Mouse (Mus musculus): Measurements from ENCODE around the gene St13. TPM values are rescaled to one million over a fixed set of nuclear protein-coding genes. Genes with fewer than 3 reads are reported as not detected.

St13 gene
- polyA plus RNA-seq (2015; fragmentation: Nextera tagmentation; extraction: Ambion mirVana) = 192 and 194 TPM in 2 replicates

- Histone ChIP-seq H3K4me2 (replicated peaks; ENCODE audit: low read depth, low read length) (peak within 1 kb of the TSS; percentile 67), H3K9me3 (ENCODE audit: low read length) (no peaks in the 10 kb centered on the region), H3K27me3 (ENCODE audit: insufficient read depth, low read length) (no peaks in the 10 kb centered on the region), H3K9ac (replicated peaks; ENCODE audit: low read length) (peak within 1 kb of the TSS; percentile 92), H3K4me1 (ENCODE audit: insufficient read depth, low read length) (peaks cover 33% of the 10 kb centered on the region), H3K4me3 (ENCODE audit: low read length) (peak within 1 kb of the TSS; percentile 86), H3K36me3 (ENCODE audit: insufficient read depth, low read length) (no peaks in the 10 kb centered on the region), H3K27ac (ENCODE audit: low read length) (peak within 1 kb of the TSS; percentile 97)
- peak; percentile 100 for ATAC-seq (ENCODE audit: low FRiP score, low TSS enrichment)
- under 1% methylated on average over 50 of the region's 50 CpGs for WGBS
Measured at GRCm38 (mm10) chr15:81399638-81400315, at the start of gene St13, which contains the start of gene Xpnpep3. TSS of gene St13 (minus strand) at chr15:81400077. TSS of gene Xpnpep3 (plus strand) at chr15:81400138.

GRCm38 (mm10) chr15:81448463-81448862, 48.6 kb upstream of the St13 start:
- H3K4me1 ChIP-seq (ENCODE audit: insufficient read depth, low read length) = no peaks in the 10 kb centered on the region
- WGBS = 48% methylated on average over 3 of the region's 3 CpGs
- H3K9me3 ChIP-seq (ENCODE audit: low read length) = no peaks in the 10 kb centered on the region
- no peak overlapping the region for H3K4me2 ChIP-seq (replicated peaks; ENCODE audit: low read depth, low read length)
- H3K4me3 ChIP-seq (ENCODE audit: low read length) = no peak overlapping the region
- ATAC-seq (ENCODE audit: low FRiP score, low TSS enrichment) = no peak
- H3K27me3 ChIP-seq (ENCODE audit: insufficient read depth, low read length) = no peaks in the 10 kb centered on the region
- peaks cover 21% of the 10 kb centered on the region for H3K36me3 ChIP-seq (ENCODE audit: insufficient read depth, low read length)
- H3K27ac ChIP-seq (ENCODE audit: low read length) = no peak overlapping the region
- H3K9ac ChIP-seq (replicated peaks; ENCODE audit: low read length) = no peak overlapping the region

- Histone ChIP-seq H3K4me1 (ENCODE audit: insufficient read depth, low read length) (no peaks in the 10 kb centered on the region), H3K9me3 (ENCODE audit: low read length) (no peaks in the 10 kb centered on the region)
- no peak for ATAC-seq (ENCODE audit: low FRiP score, low TSS enrichment)
Measured at GRCm38 (mm10) chr15:81439236-81439635, 39.4 kb upstream of the St13 start.

GRCm38 (mm10) chr15:81438345-81438744, 38.5 kb upstream of the St13 start:
- no peaks in the 10 kb centered on the region for H3K27me3 ChIP-seq (ENCODE audit: insufficient read depth, low read length)
- H3K4me2 ChIP-seq (replicated peaks; ENCODE audit: low read depth, low read length) = no peak overlapping the region
- H3K9ac ChIP-seq (replicated peaks; ENCODE audit: low read length) = no peak overlapping the region
- ATAC-seq (ENCODE audit: low FRiP score, low TSS enrichment) = no peak
- no peak overlapping the region for H3K4me3 ChIP-seq (ENCODE audit: low read length)
- H3K9me3 ChIP-seq (ENCODE audit: low read length) = no peaks in the 10 kb centered on the region
- H3K4me1 ChIP-seq (ENCODE audit: insufficient read depth, low read length) = no peaks in the 10 kb centered on the region
- WGBS = 97% methylated on average over 1 of the region's 1 CpGs
- H3K36me3 ChIP-seq (ENCODE audit: insufficient read depth, low read length) = peaks cover 10% of the 10 kb centered on the region
- H3K27ac ChIP-seq (ENCODE audit: low read length) = no peak overlapping the region

More at GRCm38 (mm10) chr15:81439236-81439635, 39.4 kb upstream of the St13 start:
- H3K9ac ChIP-seq (replicated peaks; ENCODE audit: low read length) = no peak overlapping the region
- H3K27me3 ChIP-seq (ENCODE audit: insufficient read depth, low read length) = no peaks in the 10 kb centered on the region
- no peak overlapping the region for H3K4me3 ChIP-seq (ENCODE audit: low read length)
- no peak overlapping the region for H3K4me2 ChIP-seq (replicated peaks; ENCODE audit: low read depth, low read length)
- H3K36me3 ChIP-seq (ENCODE audit: insufficient read depth, low read length) = peaks cover 10% of the 10 kb centered on the region
- no peak overlapping the region for H3K27ac ChIP-seq (ENCODE audit: low read length)

- H3K4me3 ChIP-seq (ENCODE audit: low read length) = no peak overlapping the region
- ATAC-seq (ENCODE audit: low FRiP score, low TSS enrichment) = no peak
- 79% methylated on average over 1 of the region's 1 CpGs for WGBS
- H3K27ac ChIP-seq (ENCODE audit: low read length) = no peak overlapping the region
- no peak overlapping the region for H3K4me2 ChIP-seq (replicated peaks; ENCODE audit: low read depth, low read length)
- no peaks in the 10 kb centered on the region for H3K9me3 ChIP-seq (ENCODE audit: low read length)
- H3K4me1 ChIP-seq (ENCODE audit: insufficient read depth, low read length) = no peaks in the 10 kb centered on the region
- H3K9ac ChIP-seq (replicated peaks; ENCODE audit: low read length) = no peak overlapping the region
- H3K27me3 ChIP-seq (ENCODE audit: insufficient read depth, low read length) = no peaks in the 10 kb centered on the region
- peaks cover 14% of the 10 kb centered on the region; the same call in 1 of the 2 replicates for H3K36me3 ChIP-seq (ENCODE audit: insufficient read depth, low read length)
Measured at GRCm38 (mm10) chr15:81431195-81431594, 31.3 kb upstream of the St13 start.

GRCm38 (mm10) chr15:81427947-81428346, 28.1 kb upstream of the St13 start:
- H3K4me3 ChIP-seq (ENCODE audit: low read length) = no peak overlapping the region
- H3K27me3 ChIP-seq (ENCODE audit: insufficient read depth, low read length) = no peaks in the 10 kb centered on the region
- 95% methylated on average over 2 of the region's 2 CpGs for WGBS
- no peak overlapping the region for H3K9ac ChIP-seq (replicated peaks; ENCODE audit: low read length)
- H3K4me2 ChIP-seq (replicated peaks; ENCODE audit: low read depth, low read length) = no peak overlapping the region
- no peak for ATAC-seq (ENCODE audit: low FRiP score, low TSS enrichment)
- H3K27ac ChIP-seq (ENCODE audit: low read length) = no peak overlapping the region
- peaks cover 14% of the 10 kb centered on the region; the same call in 1 of the 2 replicates for H3K36me3 ChIP-seq (ENCODE audit: insufficient read depth, low read length)
- no peaks in the 10 kb centered on the region for H3K4me1 ChIP-seq (ENCODE audit: insufficient read depth, low read length)
- H3K9me3 ChIP-seq (ENCODE audit: low read length) = no peaks in the 10 kb centered on the region

- peaks cover 10% of the 10 kb centered on the region; the same call in 1 of the 2 replicates for H3K36me3 ChIP-seq (ENCODE audit: insufficient read depth, low read length)
- no peaks in the 10 kb centered on the region for H3K4me1 ChIP-seq (ENCODE audit: insufficient read depth, low read length)
- H3K4me2 ChIP-seq (replicated peaks; ENCODE audit: low read depth, low read length) = no peak overlapping the region
- no peaks in the 10 kb centered on the region for H3K27me3 ChIP-seq (ENCODE audit: insufficient read depth, low read length)
- no peak overlapping the region for H3K9ac ChIP-seq (replicated peaks; ENCODE audit: low read length)
- no peak overlapping the region for H3K4me3 ChIP-seq (ENCODE audit: low read length)
- no peaks in the 10 kb centered on the region for H3K9me3 ChIP-seq (ENCODE audit: low read length)
- H3K27ac ChIP-seq (ENCODE audit: low read length) = no peak overlapping the region
- no peak for ATAC-seq (ENCODE audit: low FRiP score, low TSS enrichment)
- WGBS = 83% methylated on average over 3 of the region's 3 CpGs
Measured at GRCm38 (mm10) chr15:81425311-81425710, 25.4 kb upstream of the St13 start.

GRCm38 (mm10) chr15:81422156-81422681, 22.3 kb upstream of the St13 start:
- no peaks in the 10 kb centered on the region for H3K9me3 ChIP-seq (ENCODE audit: low read length)
- peak overlapping the region; percentile 11 for H3K4me2 ChIP-seq (replicated peaks; ENCODE audit: low read depth, low read length)
- WGBS = 60% methylated on average over 7 of the region's 7 CpGs
- H3K4me1 ChIP-seq (ENCODE audit: insufficient read depth, low read length) = no peaks in the 10 kb centered on the region
- H3K9ac ChIP-seq (replicated peaks; ENCODE audit: low read length) = no peak overlapping the region; the same call in 1 of the 2 replicates
- peaks cover 7% of the 10 kb centered on the region; the same call in 1 of the 2 replicates for H3K36me3 ChIP-seq (ENCODE audit: insufficient read depth, low read length)
- ATAC-seq (ENCODE audit: low FRiP score, low TSS enrichment) = no peak
- H3K4me3 ChIP-seq (ENCODE audit: low read length) = no peak overlapping the region
- H3K27ac ChIP-seq (ENCODE audit: low read length) = peak overlapping the region; percentile 88
- H3K27me3 ChIP-seq (ENCODE audit: insufficient read depth, low read length) = no peaks in the 10 kb centered on the region

- ATAC-seq (ENCODE audit: low FRiP score, low TSS enrichment) = no peak
- H3K27ac ChIP-seq (ENCODE audit: low read length) = peak overlapping the region; percentile 88
Measured at GRCm38 (mm10) chr15:81421454-81421853, 21.6 kb upstream of the St13 start.

GRCm38 (mm10) chr15:81418065-81418464, 18.2 kb upstream of the St13 start:
- no peak overlapping the region for H3K27ac ChIP-seq (ENCODE audit: low read length)
- H3K9ac ChIP-seq (replicated peaks; ENCODE audit: low read length) = no peak overlapping the region
- H3K4me2 ChIP-seq (replicated peaks; ENCODE audit: low read depth, low read length) = no peak overlapping the region
- ATAC-seq (ENCODE audit: low FRiP score, low TSS enrichment) = no peak
- no peaks in the 10 kb centered on the region for H3K9me3 ChIP-seq (ENCODE audit: low read length)
- H3K27me3 ChIP-seq (ENCODE audit: insufficient read depth, low read length) = no peaks in the 10 kb centered on the region
- H3K36me3 ChIP-seq (ENCODE audit: insufficient read depth, low read length) = 0 out of 2 replicates have a peak, but pooled peaks cover 7% of the 10 kb centered on the region
- no peak overlapping the region for H3K4me3 ChIP-seq (ENCODE audit: low read length)
- WGBS = 74% methylated on average over 4 of the region's 4 CpGs
- peaks cover 7% of the 10 kb centered on the region for H3K4me1 ChIP-seq (ENCODE audit: insufficient read depth, low read length)

More at GRCm38 (mm10) chr15:81421454-81421853, 21.6 kb upstream of the St13 start:
- H3K9me3 ChIP-seq (ENCODE audit: low read length) = no peaks in the 10 kb centered on the region
- H3K9ac ChIP-seq (replicated peaks; ENCODE audit: low read length) = no peak overlapping the region
- H3K4me3 ChIP-seq (ENCODE audit: low read length) = no peak overlapping the region
- 0 out of 2 replicates have a peak, but pooled peaks cover 5% of the 10 kb centered on the region for H3K36me3 ChIP-seq (ENCODE audit: insufficient read depth, low read length)
- peaks cover 4% of the 10 kb centered on the region for H3K4me1 ChIP-seq (ENCODE audit: insufficient read depth, low read length)
- H3K4me2 ChIP-seq (replicated peaks; ENCODE audit: low read depth, low read length) = no peak overlapping the region
- no peaks in the 10 kb centered on the region for H3K27me3 ChIP-seq (ENCODE audit: insufficient read depth, low read length)
- WGBS = 39% methylated on average over 1 of the region's 1 CpGs

All from kidney, embryonic 16.5 days (tissue).